Mouse (Mus musculus): Measurements from ENCODE around the gene Shld1.

The Shld1 gene

DNA sequence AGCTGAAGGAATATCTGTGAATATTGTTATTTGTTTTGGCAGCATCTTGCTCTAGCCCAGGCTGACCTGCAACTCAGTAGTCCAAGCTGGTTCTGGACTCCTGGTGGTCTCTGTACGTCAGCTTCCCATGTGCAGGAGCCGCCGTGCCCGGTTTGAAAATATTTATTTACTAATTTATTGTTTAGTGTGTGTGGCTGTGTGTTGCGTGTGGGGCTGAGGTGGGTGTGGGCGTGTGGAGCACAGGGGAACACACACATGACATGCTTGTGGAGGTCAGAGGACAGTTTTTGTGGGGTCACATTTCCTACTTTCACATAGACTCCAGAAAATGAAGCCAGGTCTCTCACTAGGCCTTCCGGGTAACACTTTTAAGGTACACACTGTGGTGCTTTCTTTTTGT, 37.8 kb downstream of the Shld1 start:
- no peak for DNase-seq (ENCODE audit: low read depth, low spot score)

DNA sequence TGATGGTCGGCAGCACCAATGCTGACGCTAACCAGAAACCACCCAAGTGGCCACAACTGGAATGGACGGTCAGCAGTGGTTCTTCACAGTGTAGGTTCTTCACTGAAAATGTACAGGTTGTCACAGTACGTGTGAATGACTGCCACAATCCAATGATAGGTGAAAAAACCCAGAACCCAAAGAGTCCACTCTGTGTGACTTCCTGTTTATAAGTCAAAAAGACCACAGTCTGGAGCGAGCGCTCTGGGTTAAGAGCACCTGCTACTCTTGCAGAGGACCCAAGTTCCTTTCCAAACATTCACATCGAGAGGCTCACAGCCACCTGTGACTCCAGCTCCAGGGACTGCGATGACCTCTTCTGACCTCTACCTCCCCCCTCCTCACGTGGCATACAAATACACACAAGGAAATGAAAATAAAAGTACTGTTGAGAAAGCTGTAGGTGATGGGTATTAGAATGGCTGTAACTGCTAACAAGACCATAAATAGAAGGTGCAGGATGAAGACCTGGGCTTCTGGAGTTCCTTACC, 38.7 kb downstream of the Shld1 start:
- DNase-seq (ENCODE audit: low read depth, low spot score) = peak; percentile 18

DNA sequence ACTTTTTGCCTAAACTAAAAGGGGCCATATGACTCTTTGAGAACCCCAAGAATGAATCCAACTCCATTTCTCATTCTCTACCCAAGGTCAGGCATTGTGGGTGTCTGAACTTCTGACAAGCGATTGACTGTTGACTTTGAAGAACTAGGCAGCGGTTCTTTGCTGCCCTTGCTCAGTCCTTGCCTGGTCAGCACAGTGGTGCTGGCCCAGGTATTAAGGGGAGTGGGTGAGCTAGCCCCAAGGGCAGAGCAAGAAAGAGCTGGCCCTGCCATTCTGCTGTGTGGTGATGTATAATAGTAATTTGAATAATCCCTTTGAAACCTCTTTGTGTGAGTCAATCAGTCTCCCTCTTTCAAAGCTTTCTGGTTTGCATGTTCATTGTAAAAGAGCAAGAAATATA, 39.4 kb downstream of the Shld1 start:
- DNase-seq (ENCODE audit: low read depth, low spot score) = no peak

DNA sequence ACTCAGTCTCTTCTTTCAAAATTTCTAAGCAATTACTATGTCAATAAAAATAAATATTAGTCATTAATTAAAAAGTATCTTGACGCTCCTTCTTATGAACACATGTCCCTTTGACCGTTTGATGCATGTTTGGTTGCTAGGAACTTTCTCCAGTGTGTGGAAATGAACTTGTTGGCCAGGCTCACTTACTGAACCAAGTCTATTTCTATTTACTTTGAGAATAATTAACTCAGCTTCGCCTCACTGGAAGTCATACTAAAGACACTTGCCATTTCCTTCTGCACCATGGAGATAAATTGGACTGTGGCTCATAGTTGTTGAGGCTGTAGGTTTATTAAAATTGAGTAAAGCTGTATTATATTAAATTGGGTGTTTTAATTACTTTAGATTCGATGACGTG, 46.2 kb downstream of the Shld1 start:
- DNase-seq (ENCODE audit: low read depth, low spot score) = no peak

DNA sequence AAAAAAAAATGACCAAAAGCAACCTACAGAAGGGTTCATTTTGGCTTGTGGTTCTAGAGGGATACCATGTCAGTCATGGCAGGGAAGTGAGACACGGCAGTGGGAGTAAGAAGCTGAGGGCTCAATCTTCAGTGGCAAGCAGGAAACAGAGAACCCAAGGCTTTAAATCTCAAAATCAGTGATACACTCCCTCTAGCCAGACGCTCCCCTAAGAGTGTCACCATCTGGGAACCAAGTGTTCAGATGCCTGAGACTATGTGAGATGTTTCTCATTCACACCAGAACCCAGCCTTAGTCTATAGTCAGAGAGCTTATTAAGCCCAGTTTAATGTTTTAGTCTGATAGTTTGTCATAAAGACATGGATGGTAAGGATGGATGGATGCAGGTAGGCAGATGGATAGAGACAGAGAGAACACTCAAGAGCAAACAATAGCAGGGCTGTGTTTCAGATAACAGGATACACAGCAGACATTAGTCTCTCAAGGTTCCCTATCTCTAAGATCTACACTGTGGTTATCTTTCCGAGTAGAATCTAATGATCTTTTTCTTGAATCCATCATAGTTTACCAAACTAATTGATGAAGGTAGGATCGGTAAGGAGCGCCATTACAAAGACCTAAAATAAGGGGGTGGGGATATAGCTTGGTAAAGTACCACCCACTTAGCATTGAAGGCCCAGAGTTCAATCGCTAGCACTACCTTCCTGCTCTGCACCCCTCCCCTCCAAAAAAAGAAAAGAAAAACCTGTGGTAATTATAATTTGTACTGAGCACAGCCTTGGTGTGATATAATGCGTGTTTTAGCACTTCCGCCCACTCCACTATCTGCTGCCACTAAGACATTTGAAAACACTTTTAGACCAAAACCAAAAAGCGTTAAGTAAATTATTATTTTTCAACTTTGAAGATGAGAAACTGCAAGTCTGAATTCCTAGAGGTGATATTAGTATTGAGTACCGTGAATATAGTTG, 47.2 kb downstream of the Shld1 start:
- no peak for DNase-seq (ENCODE audit: low read depth, low spot score)

DNA sequence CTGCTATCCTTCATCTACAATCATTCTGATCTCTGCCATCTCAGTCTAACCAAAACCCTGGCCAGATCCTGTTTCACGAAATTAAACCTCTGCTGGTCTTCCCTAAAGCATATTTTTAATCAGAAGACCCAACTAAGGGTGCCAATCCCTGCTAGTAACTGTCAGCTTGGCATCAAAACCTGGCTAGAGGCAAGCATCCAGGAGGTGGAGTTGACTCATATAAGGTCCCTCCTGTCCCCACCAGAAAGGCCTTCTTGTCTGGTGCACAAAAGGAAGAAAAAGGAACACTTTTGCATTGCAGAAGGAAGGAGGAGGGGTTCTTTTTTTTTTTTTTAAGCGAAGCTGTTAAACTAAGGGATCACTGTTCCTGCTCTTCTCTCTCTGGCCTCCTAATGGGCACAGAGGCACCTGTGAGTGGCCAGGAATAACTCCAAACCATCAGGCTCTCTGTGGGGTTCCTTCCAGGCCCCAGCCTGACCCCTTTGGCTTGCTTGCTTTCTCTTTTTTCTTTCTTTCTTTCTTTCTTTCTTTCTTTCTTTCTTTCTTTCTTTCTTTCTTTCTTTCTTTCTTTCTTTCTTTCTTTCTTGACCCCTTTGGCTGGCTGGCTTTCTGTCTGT, 52.2 kb downstream of the Shld1 start:
- no peak for DNase-seq (ENCODE audit: low read depth, low spot score)

DNA sequence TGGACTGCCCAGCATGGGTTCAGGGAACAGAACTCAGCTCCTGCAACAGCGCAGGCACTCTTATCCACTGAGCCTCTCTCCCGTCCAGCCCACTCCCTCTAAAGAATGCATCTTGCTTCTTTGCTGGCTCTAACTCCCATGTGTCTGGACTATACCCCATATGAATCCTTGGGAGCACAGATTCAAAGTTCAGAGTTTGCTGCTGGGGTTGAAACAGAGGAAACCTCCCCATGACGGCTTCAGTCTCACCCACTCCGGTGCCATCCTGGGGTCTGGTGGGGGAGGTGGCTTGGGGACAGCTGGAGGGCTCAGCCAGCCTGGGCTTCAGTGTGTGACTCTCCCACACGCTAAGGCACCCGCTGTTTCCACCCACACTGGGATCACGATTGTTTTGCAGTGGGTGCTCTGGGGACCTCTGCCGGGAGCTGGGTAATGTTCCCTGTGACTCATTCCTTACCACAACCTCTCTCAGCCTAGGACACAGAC, 55.2 kb downstream of the Shld1 start:
- DNase-seq (ENCODE audit: low read depth, low spot score) = no peak

DNA sequence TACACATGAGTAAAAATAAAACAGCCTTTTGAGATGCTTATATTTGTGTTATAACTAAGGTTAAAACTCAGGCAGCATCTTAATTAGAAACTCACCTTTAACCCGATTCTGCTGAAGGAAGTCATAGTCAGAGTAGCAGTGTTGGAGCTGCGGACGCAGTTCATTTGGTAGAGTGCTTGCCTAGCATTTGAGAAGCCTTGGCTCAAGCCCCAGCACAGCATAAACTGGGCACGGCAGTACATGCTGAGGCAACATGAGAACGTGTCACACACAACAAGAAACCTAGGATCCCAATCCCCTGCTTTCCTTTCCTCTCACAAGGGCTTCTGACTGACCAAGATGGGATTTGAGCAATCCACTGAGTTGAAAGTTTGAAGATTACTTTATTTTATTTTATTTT, 58.1 kb downstream of the Shld1 start:
- no peak for DNase-seq (ENCODE audit: low read depth, low spot score)

DNA sequence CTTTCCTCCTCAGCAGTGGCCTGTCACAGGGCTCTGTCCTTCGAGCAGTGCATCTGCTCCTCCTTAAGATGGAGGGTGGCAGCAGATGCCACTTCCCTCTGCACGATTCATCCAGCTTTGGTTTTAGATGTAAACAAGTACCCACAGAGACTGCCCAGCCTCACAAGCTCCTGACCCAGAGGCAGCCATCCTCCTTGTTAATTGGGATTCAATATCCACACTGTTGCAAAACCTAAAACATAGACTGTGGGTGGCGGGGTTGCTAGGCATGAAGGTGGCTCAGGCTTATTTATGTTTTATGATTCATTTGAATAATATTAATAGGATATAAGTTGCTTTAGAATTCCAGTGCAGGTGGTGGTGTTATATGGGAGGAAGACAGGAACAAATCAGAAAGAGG, 59.4 kb downstream of the Shld1 start:
- DNase-seq (ENCODE audit: low read depth, low spot score) = no peak

DNA sequence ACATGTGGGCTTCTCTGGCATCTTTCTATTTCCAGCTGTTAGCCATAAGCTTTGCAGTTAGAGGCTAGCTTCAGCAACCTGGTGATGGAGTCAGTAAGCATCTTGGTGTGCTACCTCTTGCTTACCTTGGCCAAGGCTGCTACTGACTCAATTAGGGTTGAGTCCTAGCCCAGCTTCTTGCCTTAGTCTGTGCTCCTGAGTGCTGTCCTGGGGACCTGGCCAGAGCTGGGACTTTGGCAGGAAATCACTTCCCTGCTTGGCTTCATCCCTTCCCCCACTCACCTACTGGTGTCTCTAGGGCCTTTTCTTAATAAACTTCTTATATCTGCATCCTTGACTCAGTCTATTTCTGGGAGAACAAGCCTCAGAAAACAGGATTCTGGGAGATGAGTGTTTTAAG, 64.0 kb downstream of the Shld1 start:
- no peak for DNase-seq (ENCODE audit: low read depth, low spot score)

DNA sequence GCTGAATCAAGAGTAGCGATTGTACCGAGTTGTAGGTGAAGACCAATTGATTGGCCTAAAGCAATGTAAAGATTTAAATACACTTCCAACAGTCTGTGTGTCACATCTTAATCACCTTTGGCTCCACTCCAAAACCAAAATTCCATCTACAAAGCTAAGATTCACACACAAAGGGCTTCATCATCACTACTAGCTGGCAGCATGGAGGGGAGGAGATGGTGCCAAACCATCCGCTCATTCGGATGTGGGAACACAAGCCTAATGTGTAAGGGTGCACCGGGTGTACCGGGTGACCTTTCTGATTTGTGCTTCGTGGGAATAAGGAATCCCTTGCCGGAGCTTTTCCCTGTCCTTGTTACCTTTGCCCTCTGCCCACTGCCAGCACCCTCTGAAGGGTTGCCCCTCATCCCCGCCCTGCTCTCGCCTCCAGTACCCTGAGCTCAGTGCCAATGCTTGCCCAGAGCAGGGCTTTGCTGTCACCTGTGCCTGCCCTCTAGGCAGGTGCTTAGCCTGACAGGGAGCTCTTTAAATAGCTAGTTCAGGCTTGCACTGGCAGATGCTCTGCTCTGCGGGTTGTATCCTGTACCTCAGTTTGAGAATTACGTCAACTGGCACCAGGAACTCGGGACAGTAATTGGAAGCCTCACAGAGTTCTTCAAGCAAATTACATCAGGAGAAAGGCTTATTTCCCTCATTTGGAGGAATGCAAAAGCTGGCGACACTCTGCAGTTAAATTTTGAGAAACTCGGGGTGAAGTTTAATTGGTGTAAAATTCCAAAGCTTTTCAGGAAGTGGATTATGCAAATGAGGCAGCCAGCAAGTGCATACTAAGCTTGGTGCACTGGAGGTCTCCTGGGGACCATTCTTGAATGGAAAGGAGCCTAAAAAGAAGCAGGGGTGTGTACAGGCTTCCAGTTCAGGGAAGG, 64.7 kb downstream of the Shld1 start:
- no peak for DNase-seq (ENCODE audit: low read depth, low spot score)

DNA sequence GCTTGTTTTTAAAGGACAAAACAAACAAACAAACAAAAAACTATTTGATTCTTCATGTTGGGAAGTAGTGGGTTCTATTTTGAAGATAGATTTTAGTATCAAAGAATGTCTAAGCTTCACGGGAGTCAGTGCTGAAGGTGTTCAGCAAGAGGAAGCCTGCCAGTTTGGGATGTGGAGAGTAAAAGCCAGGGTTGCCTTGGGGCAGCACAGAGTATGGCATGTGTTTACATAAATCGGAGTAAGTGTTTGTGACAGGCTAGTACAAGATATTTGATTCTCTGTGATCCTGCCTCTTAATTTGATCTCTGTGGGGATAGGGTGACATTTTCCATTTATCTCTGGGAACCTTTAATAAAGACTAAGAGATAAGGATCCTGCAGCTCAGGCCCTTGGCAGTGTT, 65.7 kb downstream of the Shld1 start:
- DNase-seq (ENCODE audit: low read depth, low spot score) = no peak

DNA sequence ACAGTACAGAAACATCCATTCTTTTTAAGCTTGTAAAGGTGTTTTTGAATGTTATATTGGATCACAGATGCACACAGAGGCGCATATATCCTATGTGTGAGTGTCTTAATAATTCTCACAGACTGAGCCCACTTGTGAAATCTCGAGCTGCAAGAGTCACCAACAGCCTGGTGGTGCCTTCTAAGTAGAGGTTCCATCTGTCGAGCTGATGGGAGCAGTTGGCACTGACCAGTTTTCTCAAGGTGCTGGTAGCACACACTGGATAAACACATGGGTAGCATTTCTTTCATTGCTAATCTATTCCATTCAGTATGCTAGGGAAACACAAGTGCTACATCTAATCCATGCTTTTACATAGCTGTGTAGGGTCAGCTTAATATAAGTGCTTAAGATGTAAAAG, 66.4 kb downstream of the Shld1 start:
- no peak for DNase-seq (ENCODE audit: low read depth, low spot score)

DNA sequence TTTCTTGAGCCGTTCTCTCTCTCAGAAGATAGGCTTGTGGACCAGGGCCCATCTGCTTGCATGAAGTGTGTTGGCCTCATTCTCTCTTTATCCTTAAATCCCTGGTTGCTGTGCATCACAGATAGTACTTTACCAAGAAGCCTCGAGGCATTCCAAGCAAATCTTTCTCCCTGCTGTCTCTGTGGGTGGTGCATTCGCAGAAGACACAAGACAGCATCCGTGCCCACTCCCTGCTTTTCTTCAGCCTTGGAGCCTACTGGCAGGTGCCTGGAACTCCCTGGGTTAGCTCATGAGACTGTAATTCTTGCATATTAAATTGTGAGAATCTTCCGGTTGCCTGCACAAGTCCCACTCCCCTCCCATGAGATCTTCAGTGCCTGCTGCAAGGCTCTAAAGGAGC, 71.2 kb downstream of the Shld1 start:
- no peak for DNase-seq (ENCODE audit: low read depth, low spot score)

DNA sequence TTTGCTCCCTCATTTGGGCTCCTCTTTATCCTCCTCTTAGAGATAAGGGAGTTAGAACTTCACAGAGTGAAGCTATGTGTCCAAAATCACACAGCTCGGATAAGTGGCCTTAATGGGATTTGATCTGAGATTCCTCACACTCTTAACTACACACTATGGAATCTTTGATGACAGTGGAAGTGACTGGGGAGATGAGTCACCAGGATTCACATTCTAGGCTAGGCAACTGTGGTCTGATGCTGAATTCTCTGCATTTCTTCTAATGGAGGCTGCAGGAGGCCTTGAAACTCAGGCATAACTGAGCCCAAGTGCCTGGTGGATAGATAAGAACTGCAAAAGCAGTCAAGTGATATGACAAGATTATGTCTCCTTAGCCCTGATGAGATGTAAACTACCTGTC, 84.1 kb downstream of the Shld1 start:
- no peak for DNase-seq (ENCODE audit: low read depth, low spot score)

DNA sequence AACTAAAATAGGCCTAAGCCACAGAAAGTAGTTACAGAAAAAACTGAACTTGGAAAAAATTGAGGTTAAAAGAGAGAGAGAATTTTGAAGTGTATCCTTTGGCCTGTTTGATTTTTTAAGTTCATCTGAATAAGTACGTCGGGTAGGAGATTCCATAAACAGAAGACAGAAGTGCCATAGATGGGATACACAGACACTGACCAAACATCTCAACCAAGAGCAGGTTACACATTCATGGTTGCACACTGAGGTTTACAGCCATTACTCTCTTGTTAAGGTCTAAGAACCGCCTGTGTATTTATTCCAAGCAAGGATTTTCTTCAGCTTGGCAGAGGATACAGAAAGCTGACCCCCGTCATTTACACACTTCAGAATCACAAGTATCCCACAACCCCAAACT, 94.2 kb downstream of the Shld1 start, which contains the start of gene Chgb:
Chgb (plus strand) TSS at position 301 of the 400 bp plus-strand sequence.
- no peak for DNase-seq (ENCODE audit: low read depth, low spot score)

DNA sequence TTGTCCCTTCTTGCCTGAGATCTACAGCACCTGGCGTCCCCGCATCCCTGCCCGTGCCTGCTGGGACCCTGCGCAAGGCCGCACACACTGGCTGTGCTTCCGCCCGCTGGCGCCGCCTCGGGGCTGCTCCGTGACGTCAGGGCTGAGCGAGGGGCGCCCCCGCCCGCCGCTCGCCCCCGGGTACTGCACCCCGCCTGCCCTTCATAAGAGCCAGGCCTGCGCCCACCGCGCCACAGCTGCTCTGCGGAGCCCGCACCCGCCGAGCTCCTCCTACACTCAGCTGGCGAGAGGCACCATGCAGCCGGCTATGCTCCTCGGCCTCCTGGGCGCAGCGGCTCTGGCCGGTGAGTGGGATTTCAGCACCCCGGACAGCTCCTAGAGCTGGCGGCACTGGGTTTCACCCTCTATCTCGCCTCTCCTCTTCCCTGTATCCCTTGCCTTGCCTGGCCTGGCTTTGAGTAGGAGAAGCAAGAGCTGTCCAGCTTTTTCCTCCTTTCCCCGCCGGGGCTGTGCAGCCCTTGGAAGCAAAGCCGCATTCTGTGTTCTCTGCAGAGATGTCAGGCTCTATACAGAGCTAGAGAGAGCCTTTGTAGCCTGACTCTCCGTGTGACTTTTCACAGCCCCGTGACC, 94.8 kb downstream of the Shld1 start:
- peak; percentile 63 for DNase-seq (ENCODE audit: low read depth, low spot score)

DNA sequence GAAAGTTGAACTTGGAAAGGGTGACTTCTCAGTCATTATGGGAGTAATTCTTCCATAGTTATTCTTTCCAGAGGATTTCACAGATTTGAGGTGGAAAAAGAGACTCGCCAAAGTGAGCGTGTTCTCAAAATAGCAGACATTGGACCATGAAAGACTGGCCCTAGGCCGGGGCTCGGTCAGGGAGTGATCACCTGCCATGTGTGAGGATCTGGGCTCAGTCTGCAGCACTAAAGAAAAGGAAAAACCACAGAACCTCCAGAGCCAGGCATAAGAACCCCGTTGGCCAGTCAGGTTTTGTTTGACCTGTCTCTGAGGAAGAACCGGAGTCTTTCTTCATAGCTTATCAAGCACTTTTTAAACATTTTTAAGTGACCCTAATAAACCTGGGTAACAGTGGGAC, 97.3 kb downstream of the Shld1 start:
- DNase-seq (ENCODE audit: low read depth, low spot score) = no peak

DNA sequence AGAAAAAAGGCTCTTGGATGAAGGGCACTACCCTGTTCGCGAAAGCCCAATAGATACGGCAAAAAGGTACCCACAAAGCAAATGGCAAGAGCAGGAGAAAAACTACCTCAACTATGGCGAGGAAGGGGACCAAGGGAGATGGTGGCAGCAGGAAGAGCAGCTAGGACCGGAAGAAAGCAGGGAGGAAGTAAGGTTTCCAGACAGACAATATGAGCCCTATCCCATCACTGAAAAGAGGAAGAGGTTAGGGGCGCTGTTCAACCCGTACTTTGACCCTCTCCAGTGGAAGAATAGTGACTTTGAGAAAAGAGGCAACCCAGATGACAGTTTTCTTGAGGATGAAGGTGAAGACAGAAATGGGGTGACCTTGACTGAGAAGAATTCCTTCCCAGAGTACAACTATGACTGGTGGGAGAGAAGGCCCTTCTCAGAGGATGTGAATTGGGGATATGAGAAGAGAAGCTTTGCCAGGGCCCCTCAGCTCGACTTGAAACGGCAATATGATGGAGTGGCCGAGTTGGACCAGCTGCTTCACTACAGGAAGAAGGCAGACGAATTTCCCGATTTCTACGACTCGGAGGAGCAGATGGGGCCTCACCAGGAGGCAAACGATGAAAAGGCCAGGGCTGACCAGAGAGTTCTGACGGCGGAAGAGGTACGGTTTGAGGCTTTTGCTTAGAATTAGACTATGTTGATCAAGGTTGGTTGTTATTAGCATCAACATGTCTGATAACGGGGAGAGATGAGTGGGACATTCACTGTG, 106.9 kb downstream of the Shld1 start:
- no peak for DNase-seq (ENCODE audit: low read depth, low spot score)

DNA sequence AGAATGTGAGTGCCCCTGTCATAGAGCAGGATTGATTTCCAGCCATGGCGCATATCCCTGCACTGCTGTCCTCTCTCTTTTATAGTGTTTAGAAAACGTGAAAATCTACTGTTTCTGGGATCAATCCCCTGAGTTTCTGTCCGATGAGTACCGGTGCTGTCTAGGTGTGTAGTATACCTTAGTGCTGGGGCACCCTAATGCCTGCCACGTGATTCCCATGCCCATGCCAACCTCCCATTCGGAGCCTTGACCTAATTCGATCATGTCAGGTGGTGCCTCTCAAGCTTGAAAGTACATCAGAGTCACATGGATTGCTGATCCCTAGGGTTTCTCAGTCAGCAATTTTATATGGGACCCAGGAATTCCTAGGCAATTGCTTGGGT, 107.5 kb downstream of the Shld1 start:
- no peak for DNase-seq (ENCODE audit: low read depth, low spot score)

All from CD4-positive helper T cell, adult 2 months (primary cell).